Mouse (Mus musculus) bone marrow, adult 2 months (tissue): ENCODE results near the gene Atp9a.

Experiments
- CTCF ChIP-seq: fragments of 200-500 bp; IDR thresholded peaks from 2 replicates; pipeline ENCODE4 v1.5.1; 2011; ENCODE audit warnings: low read length, control low read depth; ENCODE audit not compliant: control insufficient read depth, insufficient read depth
- POLR2A ChIP-seq: fragments of 200-500 bp; IDR thresholded peaks from 2 replicates; pipeline ENCODE4 v1.6.1; 2011; ENCODE audit warnings: low read depth, mild to moderate bottlenecking, control low read depth, low read length, borderline replicate concordance; ENCODE audit not compliant: control insufficient read depth

DNA sequence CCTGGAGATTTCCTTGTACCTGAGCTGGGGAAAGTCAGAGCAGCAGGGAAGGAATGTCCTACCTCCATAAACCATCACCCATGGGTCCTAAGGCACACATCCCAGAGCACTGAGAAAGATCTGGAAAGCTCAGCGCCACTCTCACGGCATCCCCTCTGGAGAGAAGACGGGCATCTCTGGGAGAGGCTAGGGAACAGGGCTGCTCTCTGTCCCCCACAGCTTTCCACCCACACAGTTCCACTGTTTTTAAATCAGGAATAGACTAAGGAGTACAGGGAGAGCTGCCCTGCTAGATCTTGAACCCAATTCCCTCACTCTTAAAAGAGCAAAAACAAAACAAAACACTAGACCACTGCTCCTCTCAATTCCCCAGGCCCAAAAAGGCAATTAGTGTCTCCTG, 57.5 kb downstream of the Atp9a start:
- TF ChIP-seq POLR2A (no peak), CTCF (no peak)
